Mouse (Mus musculus) hindbrain, embryonic 13.5 days (tissue): ENCODE data around the gene Ptdss2. TPM values are rescaled to one million over a fixed set of nuclear protein-coding genes. Genes with fewer than 3 reads are reported as not detected.

Experiments
- ATAC-seq: fragments of 200-750 bp; cut with Nextera tagmentation; 2 replicates; pipeline ENCODE4 v1.8.0; 2017; ENCODE audit warnings: moderate TSS enrichment; ENCODE audit not compliant: low FRiP score
- H3K27ac ChIP-seq: fragments of 300-500 bp; sonication (generic); 2 replicates; pipeline ENCODE4 v1.5.1; 2015; ENCODE audit warnings: inconsistent platforms, mild to moderate bottlenecking, moderate library complexity
- H3K27me3 ChIP-seq: fragments of 300-500 bp; sonication (generic); 2 replicates; pipeline ENCODE4 v1.6.1; 2015; ENCODE audit warnings: mild to moderate bottlenecking, inconsistent platforms
- H3K36me3 ChIP-seq: fragments of 300-500 bp; sonication (generic); 2 replicates; pipeline ENCODE4 v1.6.1; 2015; ENCODE audit warnings: mild to moderate bottlenecking, inconsistent platforms
- H3K4me1 ChIP-seq: fragments of 300-500 bp; sonication (generic); replicated peaks from 2 replicates; pipeline ENCODE4 v1.6.1; 2015; ENCODE audit warnings: inconsistent platforms
- H3K4me2 ChIP-seq: fragments of 300-500 bp; sonication (generic); 2 replicates; pipeline ENCODE4 v1.6.1; 2015; ENCODE audit warnings: inconsistent platforms, mild to moderate bottlenecking, moderate library complexity
- H3K4me3 ChIP-seq: fragments of 300-500 bp; sonication (generic); 2 replicates; pipeline ENCODE4 v1.5.1; 2015; ENCODE audit warnings: mild to moderate bottlenecking, inconsistent platforms
- H3K9ac ChIP-seq: fragments of 300-500 bp; sonication (generic); 2 replicates; pipeline ENCODE4 v1.6.1; 2015; ENCODE audit warnings: mild to moderate bottlenecking, inconsistent platforms
- H3K9me3 ChIP-seq: fragments of 300-500 bp; sonication (generic); 2 replicates; pipeline ENCODE4 v1.6.1; 2016; ENCODE audit warnings: inconsistent platforms
- WGBS: fragments of 180-500 bp; shearing (Covaris S2); methylation state at CpG from one replicate; pipeline ENCODE4 v1.1.7; 2015; 5-methylcytosine and 5-hydroxymethylcytosine counted together
- polyA plus RNA-seq: library from polyadenylated mRNA; unstranded; fragments of >200 nt; fragmentation: Nextera tagmentation; extraction: Ambion mirVana; gene quantifications from 2 replicates; pipeline ENCODE4 v1.2.1, GENCODE M21; 2015

The Ptdss2 gene
- polyA plus RNA-seq, 1 experiment from 2014 or later, result 83.6 TPM

DNA sequence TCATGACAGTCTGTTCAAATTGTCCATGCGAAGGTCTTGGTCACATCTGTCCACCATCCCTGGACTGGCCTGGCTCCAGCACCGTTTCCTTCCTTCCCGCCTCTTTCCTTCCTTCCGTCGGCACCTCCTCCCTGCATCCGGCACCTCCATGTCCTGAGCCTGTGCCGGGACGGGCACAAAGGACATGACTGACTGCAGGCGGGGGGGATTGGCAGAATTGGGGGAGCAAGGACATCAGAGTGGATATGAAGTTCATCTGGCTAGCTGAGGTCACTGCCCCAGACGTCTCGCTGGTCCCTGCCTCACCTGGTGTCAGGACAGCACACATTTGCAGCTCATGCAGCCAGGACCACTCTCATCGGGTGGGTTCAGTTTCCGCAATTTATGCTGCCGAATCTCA, 68.9 kb downstream of the Ptdss2 start:
- H3K27me3 ChIP-seq, result no peaks in the 10 kb centered on the region
- H3K4me1 ChIP-seq, result peaks cover 35% of the 10 kb centered on the region
- WGBS, result 89% methylated on average over 14 of the region's 14 CpGs
- no peak overlapping the region for H3K9ac ChIP-seq
- H3K4me3 ChIP-seq, result no peak overlapping the region
- H3K4me2 ChIP-seq, result no peak overlapping the region
- no peaks in the 10 kb centered on the region for H3K9me3 ChIP-seq
- no peak overlapping the region for H3K27ac ChIP-seq
- H3K36me3 ChIP-seq, result peaks cover 38% of the 10 kb centered on the region
- ATAC-seq, result no peak

DNA sequence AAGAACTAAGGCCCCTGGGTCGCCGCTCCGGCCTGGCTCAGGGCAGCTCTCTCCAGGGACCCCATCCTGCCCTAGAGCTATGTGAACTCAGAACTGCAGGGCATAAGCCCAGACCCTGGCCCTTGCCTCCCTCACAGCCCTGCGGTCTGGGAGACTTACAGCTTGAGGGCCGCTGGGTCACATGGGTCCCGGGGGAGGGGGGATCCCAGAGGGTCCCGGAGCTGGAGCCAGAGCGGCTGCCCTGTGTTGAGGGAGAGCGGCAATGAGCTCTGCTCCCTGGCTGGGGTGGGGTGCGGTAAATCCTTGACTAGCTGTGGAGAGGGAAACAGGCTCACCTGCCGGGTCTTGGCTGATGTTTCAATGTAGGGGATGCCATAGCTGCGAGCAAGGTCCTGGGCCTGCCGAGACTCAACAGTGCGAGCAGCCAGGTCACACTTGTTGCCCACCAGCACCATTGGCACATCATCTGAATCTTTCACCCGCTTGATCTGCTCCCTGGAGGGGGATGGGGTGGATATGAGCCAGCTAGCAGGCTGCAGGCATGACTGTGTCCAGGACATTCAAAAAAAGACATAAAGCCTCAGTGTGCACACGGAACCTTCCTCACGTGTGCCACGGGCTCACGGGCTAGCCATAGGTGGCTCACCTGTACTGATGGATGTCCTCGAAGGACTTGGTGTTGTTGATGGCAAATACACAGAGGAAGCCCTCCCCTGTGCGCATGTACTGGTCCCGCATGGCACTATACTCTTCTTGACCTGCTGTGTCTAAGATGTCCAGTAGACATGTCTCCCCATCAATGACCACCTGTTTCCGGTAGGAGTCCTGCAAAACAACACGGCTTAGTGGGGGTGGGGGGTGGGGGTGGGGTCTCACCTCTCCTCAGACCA, 69.9 kb downstream of the Ptdss2 start:
- Histone ChIP-seq H3K9me3 (no peaks in the 10 kb centered on the region), H3K36me3 (peaks cover 38% of the 10 kb centered on the region), H3K4me3 (peak overlapping the region; percentile 91; the same call in 1 of the 2 replicates), H3K4me2 (peak overlapping the region; percentile 97), H3K4me1 (peaks cover 35% of the 10 kb centered on the region), H3K9ac (0 out of 2 replicates have a peak overlapping the region, but pooled peaks have one; percentile 24), H3K27me3 (no peaks in the 10 kb centered on the region), H3K27ac (no peak overlapping the region)
- 90% methylated on average over 24 of the region's 24 CpGs for WGBS
- no peak for ATAC-seq

DNA sequence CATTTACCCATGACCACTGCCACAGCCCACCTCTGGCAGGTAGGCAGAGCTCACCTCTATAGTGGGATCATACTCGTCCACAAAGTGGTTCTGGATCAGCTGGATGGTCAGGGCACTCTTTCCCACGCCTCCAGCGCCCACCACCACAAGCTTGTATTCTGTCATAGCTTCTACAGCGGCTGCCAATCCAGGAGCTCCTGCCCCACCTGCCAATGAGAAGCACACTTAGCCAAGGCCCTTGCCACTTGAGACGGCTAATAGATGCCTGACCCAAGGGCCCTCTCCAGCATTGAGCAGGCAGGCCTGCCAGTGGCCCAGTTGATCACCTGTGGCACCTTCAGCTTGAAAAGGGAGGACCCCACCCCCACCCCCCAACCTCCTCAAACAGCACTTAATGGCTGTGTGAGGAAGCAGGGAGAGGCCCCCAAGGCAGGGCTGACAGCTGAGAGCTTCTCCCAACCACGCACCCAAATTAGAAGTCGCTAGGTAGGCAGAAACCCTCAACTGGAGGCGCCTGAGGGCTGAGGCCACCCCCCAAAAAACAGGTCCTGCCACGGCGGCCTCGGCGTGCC, 70.7 kb downstream of the Ptdss2 start:
- peak overlapping the region; percentile 87 for H3K27ac ChIP-seq
- H3K4me1 ChIP-seq, result peaks cover 35% of the 10 kb centered on the region
- ATAC-seq, result no peak
- peak overlapping the region; percentile 97 for H3K4me2 ChIP-seq
- no peaks in the 10 kb centered on the region for H3K27me3 ChIP-seq
- peak overlapping the region; percentile 91 for H3K4me3 ChIP-seq
- H3K36me3 ChIP-seq, result peaks cover 38% of the 10 kb centered on the region
- WGBS, result 26% methylated on average over 12 of the region's 12 CpGs
- H3K9me3 ChIP-seq, result no peaks in the 10 kb centered on the region
- peak overlapping the region; percentile 96 for H3K9ac ChIP-seq

DNA sequence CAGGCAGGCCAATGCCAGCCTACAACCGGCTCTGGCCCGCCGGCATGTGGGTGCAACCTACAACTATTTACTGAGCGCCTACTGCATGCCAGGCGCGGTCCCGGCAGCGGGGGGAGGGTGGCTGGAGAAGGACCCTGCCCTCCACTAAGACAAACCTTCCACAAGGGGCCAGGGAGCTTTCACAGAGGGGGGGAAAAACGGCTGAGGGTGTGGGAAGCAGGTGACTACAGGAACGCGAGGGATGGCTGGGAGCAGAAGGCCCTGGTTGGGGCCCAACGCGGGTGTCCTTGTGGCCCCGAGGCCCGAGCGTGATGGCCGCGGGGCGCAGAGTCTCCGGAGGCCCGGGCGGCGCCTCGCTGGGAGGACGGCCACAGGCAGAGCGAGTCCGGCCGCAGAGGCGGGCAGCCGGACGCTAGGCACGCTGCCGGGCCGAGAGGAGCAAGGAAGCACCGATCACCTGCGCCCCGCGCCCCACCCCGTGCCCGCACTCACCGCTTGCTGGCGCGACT, 71.2 kb downstream of the Ptdss2 start:
- ATAC-seq, result peak; percentile 1
- Histone ChIP-seq H3K4me3 (peak overlapping the region; percentile 91), H3K4me1 (peaks cover 35% of the 10 kb centered on the region), H3K36me3 (peaks cover 40% of the 10 kb centered on the region), H3K27ac (peak overlapping the region; percentile 87), H3K27me3 (no peaks in the 10 kb centered on the region), H3K9ac (peak overlapping the region; percentile 96), H3K4me2 (peak overlapping the region; percentile 97), H3K9me3 (no peaks in the 10 kb centered on the region)
- 0% methylated on average over 35 of the region's 43 CpGs for WGBS

DNA sequence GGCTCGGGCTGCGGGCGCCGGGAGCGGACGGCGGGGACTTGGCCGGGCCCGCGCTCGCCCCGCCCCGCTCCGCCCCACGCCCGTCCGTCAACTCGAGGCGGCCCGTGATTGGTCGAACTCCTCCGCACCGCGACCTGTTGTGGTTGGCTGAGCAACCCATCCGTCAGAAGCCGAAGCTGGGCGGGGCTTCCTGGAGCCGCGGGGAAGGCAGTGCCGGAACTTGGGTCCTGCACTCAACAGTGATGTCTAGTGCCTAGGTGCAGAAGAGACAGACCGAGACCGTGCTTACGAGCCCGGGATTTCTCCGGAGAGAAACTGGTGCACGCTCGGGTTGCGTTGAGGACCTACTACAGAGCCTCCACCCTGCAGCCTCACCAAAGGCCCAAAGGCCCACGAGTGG, 71.8 kb downstream of the Ptdss2 start, which contains the start of the genes Hras and Lrrc56:
Gene Hras, minus strand, starts transcription at position 58 of the 400 bp plus-strand sequence.
Gene Lrrc56, plus strand, starts transcription at position 210 of the 400 bp plus-strand sequence.
- Histone ChIP-seq H3K4me2 (peak within 1 kb of the TSS; percentile 97), H3K4me1 (peaks cover 35% of the 10 kb centered on the region), H3K36me3 (peaks cover 36% of the 10 kb centered on the region), H3K9me3 (no peaks in the 10 kb centered on the region), H3K27ac (peak within 1 kb of the TSS; percentile 87), H3K9ac (peak within 1 kb of the TSS; percentile 96), H3K27me3 (no peaks in the 10 kb centered on the region), H3K4me3 (peak within 1 kb of the TSS; percentile 91)
- ATAC-seq, result peak; percentile 93
- WGBS, result 1% methylated on average over 35 of the region's 39 CpGs

DNA sequence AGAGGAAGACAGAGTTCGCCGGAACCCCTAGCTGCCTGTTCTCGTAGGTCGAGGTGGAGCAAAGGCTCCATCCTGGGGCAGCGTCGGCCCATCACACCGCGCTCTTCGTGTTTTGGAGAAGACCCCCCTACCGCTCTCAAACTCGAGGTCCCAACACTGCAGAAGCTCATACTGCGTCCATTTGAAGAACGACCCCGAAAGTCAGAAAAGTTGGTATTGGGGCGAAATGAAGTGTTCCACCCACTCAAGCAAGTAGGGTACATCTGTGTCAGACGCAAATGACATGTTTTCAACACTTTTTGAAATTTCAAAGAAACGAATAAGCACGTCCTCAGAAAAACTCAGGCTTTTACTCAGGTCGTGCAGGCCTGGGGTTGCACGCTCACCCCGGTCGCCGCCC, 72.2 kb downstream of the Ptdss2 start:
- ATAC-seq, result no peak
- under 1% methylated on average over 23 of the region's 23 CpGs for WGBS
- no peaks in the 10 kb centered on the region for H3K9me3 ChIP-seq
- H3K27me3 ChIP-seq, result no peaks in the 10 kb centered on the region
- H3K9ac ChIP-seq, result peak overlapping the region; percentile 74
- H3K4me1 ChIP-seq, result peaks cover 35% of the 10 kb centered on the region
- H3K27ac ChIP-seq, result peak overlapping the region; percentile 86
- peak overlapping the region; percentile 91 for H3K4me3 ChIP-seq
- peaks cover 32% of the 10 kb centered on the region for H3K36me3 ChIP-seq
- H3K4me2 ChIP-seq, result peak overlapping the region; percentile 96

DNA sequence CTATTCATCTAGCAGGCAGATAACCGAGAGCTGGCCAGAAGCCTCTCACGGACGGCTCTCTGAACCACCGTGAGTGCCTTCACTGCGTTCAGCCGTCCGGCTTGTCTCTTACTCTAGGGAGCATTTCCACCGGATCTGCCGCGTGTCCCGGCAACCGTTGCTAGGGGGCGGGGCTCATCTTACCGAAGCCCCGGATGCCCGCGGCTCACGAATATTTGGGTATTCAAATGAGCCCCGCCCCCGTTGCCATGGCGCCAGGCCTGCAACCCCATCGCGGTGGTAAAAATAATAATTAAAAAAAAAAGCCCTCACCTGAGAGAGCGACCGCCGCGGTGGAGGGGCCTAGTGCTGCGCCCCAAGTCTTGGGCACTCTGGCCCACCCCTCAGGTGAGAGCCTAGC, 72.6 kb downstream of the Ptdss2 start:
- H3K27me3 ChIP-seq, result no peaks in the 10 kb centered on the region
- ATAC-seq, result peak; percentile 32
- no peaks in the 10 kb centered on the region for H3K9me3 ChIP-seq
- peaks cover 28% of the 10 kb centered on the region for H3K36me3 ChIP-seq
- H3K27ac ChIP-seq, result peak overlapping the region; percentile 86
- H3K4me2 ChIP-seq, result peak overlapping the region; percentile 96
- under 1% methylated on average over 28 of the region's 28 CpGs for whole genome bisulfite sequencing
- peak overlapping the region; percentile 91 for H3K4me3 ChIP-seq
- H3K9ac ChIP-seq, result peak overlapping the region; percentile 74
- peaks cover 35% of the 10 kb centered on the region for H3K4me1 ChIP-seq

DNA sequence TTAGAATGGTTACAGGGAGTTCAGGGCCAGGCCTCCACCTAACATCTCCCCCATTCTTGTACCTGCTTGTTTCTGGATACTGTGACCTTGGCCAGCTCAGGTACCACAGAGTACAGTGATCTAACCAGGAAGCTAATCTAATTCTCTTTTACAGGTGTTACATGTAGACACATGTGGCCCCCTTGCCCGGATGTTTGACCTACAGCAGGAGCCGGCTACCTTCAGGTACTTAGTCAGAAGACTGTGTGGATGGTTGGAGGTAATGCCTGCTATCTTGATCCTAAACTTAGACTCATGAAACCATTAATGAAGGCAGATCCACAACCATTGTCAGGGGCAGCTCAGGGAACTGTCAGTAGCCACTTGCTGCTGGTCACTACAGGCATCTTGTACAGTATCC, 73.6 kb downstream of the Ptdss2 start:
- Histone ChIP-seq H3K27ac (no peak overlapping the region), H3K36me3 (peaks cover 18% of the 10 kb centered on the region), H3K4me2 (peak overlapping the region; percentile 96), H3K9me3 (no peaks in the 10 kb centered on the region), H3K4me1 (peaks cover 35% of the 10 kb centered on the region), H3K9ac (peak overlapping the region; percentile 43), H3K4me3 (0 out of 2 replicates have a peak overlapping the region, but pooled peaks have one; percentile 91), H3K27me3 (no peaks in the 10 kb centered on the region)
- ATAC-seq, result no peak
- 97% methylated on average over 2 of the region's 2 CpGs for WGBS

DNA sequence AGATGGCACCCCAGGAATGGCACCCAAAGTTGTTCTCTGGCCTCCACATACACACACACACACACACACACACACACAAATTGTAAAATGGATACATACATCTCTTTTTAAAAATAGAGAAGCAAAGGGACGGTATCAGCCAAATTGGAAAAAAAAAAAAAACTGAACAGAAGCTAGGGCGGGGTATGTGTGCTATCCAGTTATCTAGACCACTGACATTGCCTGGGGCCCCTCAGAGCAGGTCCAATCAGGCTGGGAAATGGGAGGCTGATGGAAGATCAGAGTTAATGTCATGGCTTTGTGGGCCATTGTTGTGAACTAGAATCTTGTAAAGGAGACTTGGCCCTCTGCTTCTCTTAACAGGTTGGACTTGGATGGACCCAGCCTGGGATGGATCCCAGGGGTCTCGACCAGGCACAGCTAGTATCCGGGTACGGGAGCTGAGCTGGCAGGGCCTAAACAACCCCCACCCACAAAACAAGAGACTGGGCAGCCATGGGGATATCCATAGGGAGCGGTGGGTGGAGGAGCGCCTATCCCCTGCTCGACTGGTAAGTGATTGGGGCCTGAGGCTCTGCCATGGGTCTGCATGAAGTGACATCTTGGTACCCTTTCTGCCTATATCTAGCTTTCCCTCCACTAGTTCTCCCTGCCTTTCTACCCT, 74.6 kb downstream of the Ptdss2 start:
- 96% methylated on average over 8 of the region's 8 CpGs for WGBS
- H3K9me3 ChIP-seq, result no peaks in the 10 kb centered on the region
- no peak for ATAC-seq

DNA sequence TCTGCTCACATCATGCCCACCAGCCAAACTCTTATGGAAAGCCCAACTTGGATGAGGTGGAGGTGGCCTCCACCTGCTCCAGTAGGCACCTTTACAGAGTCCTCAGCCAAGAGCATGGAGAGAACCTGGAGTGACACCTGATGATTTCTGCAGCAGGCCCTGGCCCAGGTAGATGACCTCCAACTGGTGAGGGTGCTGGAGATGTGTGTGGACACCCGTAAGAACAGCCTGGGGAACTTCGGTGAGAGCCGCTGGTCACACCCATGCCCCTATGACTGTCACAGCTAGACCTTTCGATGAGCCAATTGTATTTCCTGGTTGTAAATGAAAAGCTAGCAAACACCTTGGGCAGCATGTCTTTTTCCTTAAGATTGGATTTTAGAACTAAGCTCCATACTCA, 75.9 kb downstream of the Ptdss2 start:
- no peak for ATAC-seq
- Histone ChIP-seq H3K4me3 (no peak overlapping the region), H3K36me3 (0 out of 2 replicates have a peak, but pooled peaks cover 2% of the 10 kb centered on the region), H3K9ac (no peak overlapping the region), H3K4me1 (peaks cover 17% of the 10 kb centered on the region), H3K27ac (no peak overlapping the region), H3K4me2 (no peak overlapping the region), H3K27me3 (no peaks in the 10 kb centered on the region), H3K9me3 (no peaks in the 10 kb centered on the region)
- WGBS, result 93% methylated on average over 4 of the region's 4 CpGs

More for the DNA sequence above, 74.6 kb downstream of the Ptdss2 start:
- Histone ChIP-seq H3K9ac (no peak overlapping the region), H3K4me3 (no peak overlapping the region), H3K27ac (no peak overlapping the region), H3K4me1 (peaks cover 31% of the 10 kb centered on the region), H3K36me3 (peaks cover 8% of the 10 kb centered on the region), H3K4me2 (no peak overlapping the region), H3K27me3 (no peaks in the 10 kb centered on the region)

DNA sequence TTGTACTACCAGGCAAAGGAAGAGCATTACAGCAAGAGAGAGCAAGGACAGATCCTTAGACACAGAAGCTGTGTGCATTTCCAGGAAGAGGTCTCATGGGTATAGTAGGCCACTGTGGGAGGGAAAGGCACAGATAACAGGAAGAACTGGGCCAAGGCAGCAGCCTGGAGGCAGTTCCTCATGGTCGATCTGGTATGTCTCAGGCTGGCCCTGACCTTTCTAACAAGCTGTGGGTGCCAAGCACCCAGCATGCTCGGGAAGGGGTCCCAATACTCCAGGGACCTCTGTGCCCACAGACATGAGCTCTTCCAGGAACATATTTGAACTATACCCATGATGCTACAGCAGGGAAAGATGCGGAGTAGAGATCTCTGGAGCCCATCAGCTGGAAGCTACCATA, 82.4 kb downstream of the Ptdss2 start:
- H3K27ac ChIP-seq, result no peak overlapping the region
- no peak overlapping the region for H3K4me2 ChIP-seq

DNA sequence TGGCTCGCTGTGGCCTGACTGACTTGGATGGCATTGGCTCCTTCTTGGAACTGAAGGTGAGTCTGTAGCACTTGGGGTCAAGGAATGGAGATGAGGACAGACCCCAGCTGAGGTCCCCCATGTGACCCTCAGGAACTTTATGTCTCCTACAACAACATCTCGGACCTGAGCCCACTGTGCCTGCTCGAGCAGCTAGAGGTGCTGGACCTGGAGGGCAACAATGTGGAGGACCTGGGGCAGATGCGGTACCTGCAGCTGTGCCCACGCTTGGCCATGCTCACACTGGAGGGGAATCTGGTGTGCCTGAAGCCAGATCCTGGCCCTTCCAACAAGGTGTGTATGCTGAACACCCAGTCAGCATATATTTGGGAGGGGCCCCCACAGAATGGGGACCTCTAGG, 83.3 kb downstream of the Ptdss2 start:
- no peak overlapping the region for H3K4me2 ChIP-seq
- H3K9ac ChIP-seq, result no peak overlapping the region
- no peaks in the 10 kb centered on the region for H3K4me1 ChIP-seq
- H3K27ac ChIP-seq, result no peak overlapping the region
- no peaks in the 10 kb centered on the region for H3K36me3 ChIP-seq
- no peaks in the 10 kb centered on the region for H3K27me3 ChIP-seq
- ATAC-seq, result no peak
- H3K4me3 ChIP-seq, result no peak overlapping the region
- no peaks in the 10 kb centered on the region for H3K9me3 ChIP-seq
- 96% methylated on average over 5 of the region's 5 CpGs for WGBS

More for the DNA sequence above, 82.4 kb downstream of the Ptdss2 start:
- no peak for ATAC-seq
- Histone ChIP-seq H3K9me3 (no peaks in the 10 kb centered on the region), H3K27me3 (no peaks in the 10 kb centered on the region), H3K4me3 (no peak overlapping the region), H3K36me3 (no peaks in the 10 kb centered on the region), H3K9ac (no peak overlapping the region), H3K4me1 (no peaks in the 10 kb centered on the region)
- 84% methylated on average over 3 of the region's 3 CpGs for WGBS
